Mouse (Mus musculus): ENCODE measurements around the gene Dbnl. TPM values are rescaled to one million over a fixed set of nuclear protein-coding genes. Genes with fewer than 3 reads are reported as not detected.

Dbnl gene
- total RNA-seq (2021), result 10 to 100 TPM; 10.7 to 11.2 TPM
- long read RNA-seq, experiment 1, partial matches to known transcripts, result 4 of 15 reads
- long read RNA-seq, experiment 1, other reads (novel, unspliced or antisense), result 4 of 15 reads
- long read RNA-seq, experiment 2, transcript Dbnl-203 (13 exons, 2,001 nt), result major isoform, 11 of 19 reads
- long read RNA-seq, experiment 2, partial matches to known transcripts, result 0 of 19 reads
- long read RNA-seq, experiment 2, other reads (novel, unspliced or antisense), result 5 of 19 reads

- peak; percentile 93 for DNase-seq
- intact Hi-C loops (cut with DNase I), result loop anchor here (5.0 kb wide), 1 partner anchor 301 kb away; no protein-coding TSS in a partner anchor
Observed at GRCm38 (mm10) chr11:5788056-5789014, at the start of gene Dbnl. TSS of gene Dbnl (plus strand) at chr11:5788488.

- intact Hi-C loops (cut with DNase I), result no loop called here
- DNase-seq, result no peak
Observed at GRCm38 (mm10) chr11:5738888-5739632, 49.2 kb upstream of the Dbnl start.

- intact Hi-C loops (cut with DNase I), result no loop called here
- no peak for DNase-seq
Observed at GRCm38 (mm10) chr11:5739846-5740245, 48.4 kb upstream of the Dbnl start.

GRCm38 (mm10) chr11:5740599-5740964, 47.7 kb upstream of the Dbnl start:
- DNase-seq, result no peak
- intact Hi-C loops (cut with DNase I), result no loop called here

GRCm38 (mm10) chr11:5740965-5741627, 47.2 kb upstream of the Dbnl start:
- intact Hi-C loops (cut with DNase I), result no loop called here
- peak; percentile 73 to 75 for DNase-seq

- DNase-seq, result no peak
- intact Hi-C loops (cut with DNase I), result no loop called here
Observed at GRCm38 (mm10) chr11:5742106-5742505, 46.2 kb upstream of the Dbnl start.

- no peak for DNase-seq
- intact Hi-C loops (cut with DNase I), result no loop called here
Observed at GRCm38 (mm10) chr11:5744951-5745350, 43.3 kb upstream of the Dbnl start.

- intact Hi-C loops (cut with DNase I), result no loop called here
- DNase-seq, result no peak
Observed at GRCm38 (mm10) chr11:5753755-5754154, 34.5 kb upstream of the Dbnl start.

GRCm38 (mm10) chr11:5761820-5762632, 26.3 kb upstream of the Dbnl start, which contains the start of gene Urgcp:
TSS of gene Urgcp (minus strand) at chr11:5762376.
- DNase-seq, result peak; percentile 89 to 95
- intact Hi-C loops (cut with DNase I), result no loop called here

- intact Hi-C loops (cut with DNase I), result no loop called here
- no peak for DNase-seq
Observed at GRCm38 (mm10) chr11:5762633-5762982, 25.7 kb upstream of the Dbnl start.

GRCm38 (mm10) chr11:5766019-5766418, 22.3 kb upstream of the Dbnl start:
- intact Hi-C loops (cut with DNase I), result no loop called here
- no peak for DNase-seq

- DNase-seq, result no peak
- intact Hi-C loops (cut with DNase I), result no loop called here
Observed at GRCm38 (mm10) chr11:5778481-5778880, 9.8 kb upstream of the Dbnl start.

- intact Hi-C loops (cut with DNase I), result loop anchor here (5.0 kb wide), 1 partner anchor 73 kb away; no protein-coding TSS in a partner anchor
- DNase-seq, result no peak
Observed at GRCm38 (mm10) chr11:5780035-5780499, 8.2 kb upstream of the Dbnl start.

GRCm38 (mm10) chr11:5782199-5782944, 5.9 kb upstream of the Dbnl start:
- intact Hi-C loops (cut with DNase I), result loop anchor here (5.0 kb wide), 1 partner anchor 75 kb away; no protein-coding TSS in a partner anchor

GRCm38 (mm10) chr11:5785732-5786131, 2.6 kb upstream of the Dbnl start:
- DNase-seq, result no peak
- intact Hi-C loops (cut with DNase I), result loop anchor here (5.0 kb wide), 1 partner anchor 298 kb away; no protein-coding TSS in a partner anchor

More at GRCm38 (mm10) chr11:5782199-5782944, 5.9 kb upstream of the Dbnl start:
- DNase-seq, result no peak

- intact Hi-C loops (cut with DNase I), result loop anchor here (5.0 kb wide), 1 partner anchor 300 kb away; no protein-coding TSS in a partner anchor
- DNase-seq, result no peak
Observed at GRCm38 (mm10) chr11:5787671-5788055, 625 bp upstream of the Dbnl start.

- intact Hi-C loops (cut with DNase I), result loop anchor here (5.0 kb wide), 1 partner anchor 302 kb away; no protein-coding TSS in a partner anchor
- no peak for DNase-seq
Observed at GRCm38 (mm10) chr11:5789071-5789753, 924 bp downstream of the Dbnl start.
